Mouse (Mus musculus) kidney, postnatal 0 days (tissue): Measurements from ENCODE around the gene Adamtsl5. TPM values are rescaled to one million over a fixed set of nuclear protein-coding genes. Genes with fewer than 3 reads are reported as not detected.

Experiments
- ATAC-seq: fragments of 200-750 bp; cut with Nextera tagmentation; replicated peaks from 2 replicates; pipeline ENCODE4 v1.8.0; 2017; ENCODE audit warnings: low read depth, moderate number of reproducible peaks, moderate TSS enrichment, moderate library complexity; ENCODE audit not compliant: low FRiP score
- DNase-seq: peaks from one replicate; pipeline ENCODE4 v3.0.0-alpha.2; 2016; ENCODE audit warnings: low spot score
- H3K27ac ChIP-seq: fragments of 300-500 bp; sonication (generic); 2 replicates; pipeline ENCODE4 v1.5.1; 2014; ENCODE audit warnings: mild to moderate bottlenecking
- H3K27me3 ChIP-seq: fragments of 300-500 bp; sonication (generic); 2 replicates; pipeline ENCODE4 v1.6.1; 2014; ENCODE audit warnings: low read length, mixed read lengths; ENCODE audit not compliant: insufficient read depth
- H3K36me3 ChIP-seq: fragments of 300-500 bp; sonication (generic); 2 replicates; pipeline ENCODE4 v1.6.1; 2014; ENCODE audit warnings: low read length, mixed read lengths; ENCODE audit not compliant: insufficient read depth
- H3K4me1 ChIP-seq: fragments of 300-500 bp; sonication (generic); replicated peaks from 2 replicates; pipeline ENCODE4 v1.6.1; 2014; ENCODE audit warnings: antibody characterized with exemption, low read length, mixed read lengths; ENCODE audit not compliant: insufficient read depth
- H3K4me2 ChIP-seq: fragments of 300-500 bp; sonication (generic); 2 replicates; pipeline ENCODE4 v1.6.1; 2014; ENCODE audit warnings: mild to moderate bottlenecking, low read length, moderate library complexity, mixed read lengths
- H3K4me3 ChIP-seq: fragments of 300-500 bp; sonication (generic); replicated peaks from 2 replicates; pipeline ENCODE4 v1.5.1; 2014; ENCODE audit warnings: low read depth, low read length
- H3K9ac ChIP-seq: fragments of 300-500 bp; sonication (generic); 2 replicates; pipeline ENCODE4 v1.6.1; 2014; ENCODE audit warnings: low read depth, low read length
- H3K9me3 ChIP-seq: fragments of 300-500 bp; sonication (generic); replicated peaks from 2 replicates; pipeline ENCODE4 v1.6.1; 2016; ENCODE audit warnings: low read length, inconsistent platforms, mixed read lengths
- CTCF ChIP-seq: IDR thresholded peaks from 2 replicates; pipeline ENCODE4 v1.5.1; 2016; ENCODE audit warnings: antibody characterized with exemption, low read depth, mild to moderate bottlenecking, moderate library complexity
- WGBS: fragments of 180-500 bp; shearing (Covaris S2); extraction: QIAGEN DNeasy Blood & Tissue Kit; methylation state at CpG from one replicate; pipeline ENCODE4 v1.1.7; 2014; 5-methylcytosine and 5-hydroxymethylcytosine counted together
- polyA plus RNA-seq: library from polyadenylated mRNA; unstranded; fragments of >200 nt; fragmentation: Nextera tagmentation; extraction: Ambion mirVana; gene quantifications from 2 replicates; pipeline ENCODE4 v1.2.1, GENCODE M21; 2015

Adamtsl5 gene
- polyA plus RNA-seq, 1 experiment from 2014 or later = 3.0 TPM

DNA sequence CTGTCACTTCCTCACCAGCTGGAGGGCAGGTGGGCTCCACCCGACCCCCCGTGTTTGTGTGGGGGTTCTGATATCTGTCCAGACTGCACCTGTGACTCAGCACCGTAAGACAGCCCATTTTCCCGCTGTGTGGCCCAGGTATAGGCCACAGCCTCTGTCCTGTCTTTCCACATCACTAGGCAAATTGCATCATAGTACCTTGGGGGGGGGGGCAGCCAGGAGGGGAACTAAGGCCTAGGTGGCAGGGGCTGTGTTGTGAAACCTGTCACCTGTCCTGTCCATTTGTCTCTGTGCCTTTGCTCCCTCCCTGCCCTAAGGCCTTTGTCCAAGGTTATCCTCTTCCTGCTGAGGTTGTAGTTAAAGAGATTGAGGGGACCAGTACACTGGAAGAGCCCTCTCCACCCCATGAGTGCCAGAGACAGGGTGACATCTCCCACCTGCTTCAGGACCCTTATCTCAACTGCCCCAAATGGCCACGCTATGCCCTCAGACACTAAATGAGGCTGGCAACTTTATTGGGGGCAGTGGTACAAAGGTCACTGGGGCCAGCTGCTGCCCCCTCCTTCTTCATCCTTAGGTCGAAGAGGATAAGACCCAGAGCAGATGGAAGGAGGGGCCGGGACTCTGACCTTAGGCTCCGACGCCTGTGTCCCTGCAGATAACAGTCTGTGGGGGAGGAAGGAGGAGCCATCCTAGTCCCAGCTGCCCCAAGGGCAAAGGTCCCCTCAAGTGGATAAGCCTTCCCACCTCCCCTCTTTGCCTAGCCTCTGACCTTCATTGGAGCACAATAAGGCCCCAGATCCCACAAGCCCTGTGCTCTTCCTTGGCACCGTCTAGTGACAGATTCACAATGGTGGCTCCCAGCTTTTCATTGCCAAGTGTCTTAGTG is 16.3 kb downstream of the Adamtsl5 start:
- no peak for TF ChIP-seq CTCF
- Histone ChIP-seq H3K27ac (no peak overlapping the region), H3K4me1 (peaks cover 12% of the 10 kb centered on the region), H3K36me3 (0 out of 2 replicates have a peak, but pooled peaks cover 2% of the 10 kb centered on the region), H3K27me3 (no peaks in the 10 kb centered on the region), H3K9me3 (no peaks in the 10 kb centered on the region), H3K4me2 (no peak overlapping the region), H3K9ac (no peak overlapping the region), H3K4me3 (no peak overlapping the region)
- DNase-seq = no peak
- ATAC-seq = no peak
- WGBS = 53% methylated on average over 10 of the region's 10 CpGs

DNA sequence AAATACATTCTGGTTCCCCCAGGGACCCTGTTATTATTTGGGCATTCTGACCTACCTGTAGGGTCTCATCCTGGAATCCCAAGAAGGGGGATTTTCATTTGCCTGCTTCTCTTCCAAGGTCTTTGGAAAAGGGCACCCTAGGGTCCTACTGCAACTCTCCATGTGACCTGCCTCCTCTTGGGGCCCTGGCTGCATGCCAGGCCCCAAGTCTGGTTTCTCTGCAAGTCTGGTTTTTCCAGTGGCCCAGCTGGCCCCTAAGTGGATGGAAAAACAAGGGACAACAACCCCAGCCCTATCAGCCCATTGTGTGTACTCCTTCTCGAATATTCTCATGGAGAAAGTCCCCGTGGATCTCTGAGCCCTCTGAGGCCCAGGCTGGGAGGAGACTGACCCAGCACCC is 17.3 kb downstream of the Adamtsl5 start:
- no peak for TF ChIP-seq CTCF
- H3K9ac ChIP-seq = no peak overlapping the region
- 59% methylated on average over 2 of the region's 2 CpGs for WGBS
- no peak for ATAC-seq
- H3K4me3 ChIP-seq = no peak overlapping the region
- peaks cover 12% of the 10 kb centered on the region for H3K4me1 ChIP-seq
- no peak overlapping the region for H3K4me2 ChIP-seq
- no peaks in the 10 kb centered on the region for H3K9me3 ChIP-seq
- no peak overlapping the region for H3K27ac ChIP-seq
- H3K27me3 ChIP-seq = no peaks in the 10 kb centered on the region
- no peak for DNase-seq
- H3K36me3 ChIP-seq = 0 out of 2 replicates have a peak, but pooled peaks cover under 1% of the 10 kb centered on the region

GRCm38 (mm10) chr10:80330084-80330483 is 18.1 kb downstream of the Adamtsl5 start:
- Histone ChIP-seq H3K4me2 (peak overlapping the region; percentile 81), H3K9me3 (no peaks in the 10 kb centered on the region), H3K27me3 (no peaks in the 10 kb centered on the region), H3K27ac (no peak overlapping the region), H3K9ac (peak overlapping the region; percentile 46; the same call in 1 of the 2 replicates), H3K4me3 (peak overlapping the region; percentile 32), H3K4me1 (peaks cover 12% of the 10 kb centered on the region), H3K36me3 (no peaks in the 10 kb centered on the region)
- TF ChIP-seq CTCF = no peak
- ATAC-seq (no peak), DNase-seq (no peak)
- 1% methylated on average over 41 of the region's 41 CpGs for WGBS

DNA sequence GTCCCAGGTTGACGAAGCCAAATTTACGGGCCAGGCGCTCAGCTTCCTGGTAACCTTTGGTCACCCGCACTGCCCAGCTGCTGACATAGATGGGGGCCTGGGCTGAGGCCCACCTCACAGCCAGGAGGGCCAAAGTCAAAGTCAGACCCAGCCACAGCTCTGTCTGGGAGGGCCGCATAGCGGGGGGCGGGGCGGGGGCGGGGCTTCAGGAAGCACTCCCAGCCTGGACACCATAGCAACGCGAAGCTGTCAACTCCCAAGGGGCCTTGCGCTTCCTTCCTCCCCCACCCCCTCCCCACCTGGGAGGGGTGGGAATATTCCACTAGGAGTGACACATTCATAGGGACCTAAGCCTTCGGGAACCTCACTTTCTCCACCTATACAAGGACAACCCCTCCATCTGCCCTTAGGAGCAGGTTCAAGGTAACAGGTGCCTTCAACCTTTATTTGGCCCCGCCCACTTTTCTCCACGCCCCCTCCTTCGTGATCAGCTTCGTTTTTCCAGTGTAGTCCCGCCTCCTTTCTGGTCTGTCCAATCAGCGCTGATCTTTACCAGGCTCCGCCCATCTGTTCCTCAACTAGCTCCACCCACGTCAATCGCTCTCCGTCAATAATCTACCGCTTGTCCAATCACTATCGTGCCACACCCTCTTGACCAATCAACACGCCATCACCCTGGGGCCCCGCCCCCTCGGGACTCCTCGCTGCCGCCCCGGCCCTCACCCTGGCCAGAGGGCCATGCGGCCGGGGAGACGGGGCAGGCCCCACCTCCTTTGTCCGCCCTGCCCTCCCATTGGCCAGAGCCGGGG is 18.7 kb downstream of the Adamtsl5 start, which contains the start of the genes Pcsk4 and Reep6:
TSS of gene Pcsk4 (minus strand) at position 226 of the 809 bp plus-strand sequence.
TSS of gene Reep6 (plus strand) at position 681 of the 809 bp plus-strand sequence.
- peak; percentile 100 for DNase-seq
- ATAC-seq = peak; percentile 96
- Histone ChIP-seq H3K36me3 (no peaks in the 10 kb centered on the region), H3K27ac (no peak within 1 kb of the TSS), H3K9me3 (no peaks in the 10 kb centered on the region), H3K4me3 (peak within 1 kb of the TSS; percentile 32), H3K9ac (peak within 1 kb of the TSS; percentile 46; the same call in 1 of the 2 replicates), H3K27me3 (no peaks in the 10 kb centered on the region), H3K4me2 (peak within 1 kb of the TSS; percentile 81), H3K4me1 (peaks cover 12% of the 10 kb centered on the region)
- no peak for TF ChIP-seq CTCF
- WGBS = 2% methylated on average over 36 of the region's 36 CpGs

DNA sequence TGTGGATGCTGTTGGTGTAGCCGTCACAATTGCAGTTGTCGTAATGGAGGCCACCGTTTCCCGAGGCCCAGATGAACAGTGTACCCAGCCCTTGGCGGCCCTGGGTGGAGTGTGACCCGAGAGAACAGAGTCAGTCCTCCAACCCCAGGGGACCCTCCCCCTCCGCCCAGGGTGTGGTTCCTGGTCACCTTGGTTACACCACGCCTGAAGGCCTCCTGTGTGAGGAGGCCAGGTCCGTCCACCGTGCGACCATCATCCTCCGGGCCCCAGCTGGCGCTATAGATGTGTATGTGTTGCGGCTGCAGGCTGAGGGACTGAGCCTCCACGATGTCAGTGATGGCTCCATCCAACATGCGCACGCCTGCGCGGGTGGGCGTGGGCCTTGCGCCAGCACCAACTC is 23.2 kb downstream of the Adamtsl5 start:
- 81% methylated on average over 21 of the region's 21 CpGs for WGBS

More for the DNA sequence above, 23.2 kb downstream of the Adamtsl5 start:
- TF ChIP-seq CTCF = no peak
- Histone ChIP-seq H3K27ac (no peak overlapping the region), H3K9me3 (no peaks in the 10 kb centered on the region), H3K9ac (no peak overlapping the region), H3K36me3 (no peaks in the 10 kb centered on the region), H3K4me2 (no peak overlapping the region), H3K4me1 (peaks cover 13% of the 10 kb centered on the region; the same call in 1 of the 2 replicates), H3K27me3 (no peaks in the 10 kb centered on the region), H3K4me3 (no peak overlapping the region)
- ATAC-seq (no peak), DNase-seq (no peak)
